In genomic region chr11:116990231-116990630, GRCm38 (mm10) we compare ENCODE assay signal across 13 mouse cellular contexts.
A peak's percentile ranks its signal among the peaks of the same experiment; 100 is the strongest.
DNase-seq lines count a peak whose midpoint lies in the region; ATAC-seq and TF ChIP-seq lines count a peak whose summit lies in the region.
"Had no signal": no experiment of that assay in that cellular context is flagged by ENCODE, and none has a peak within 500 bp of the region (broad histone marks: within the 10 kb centered on the region; RNA-seq: fewer than 3 reads in every experiment).

No protein-coding gene starts in this region.

- TF ChIP-seq CTCF in intestine, postnatal 0 days (IDR thresholded peaks at IDR 0.05; ENCODE audit: low read depth): no peak

- no peak overlapping the region for H3K4me3 ChIP-seq in intestine, embryonic 15.5 days (replicated peaks)
- H3K4me3 ChIP-seq in intestine, postnatal 0 days (ENCODE audit: low read depth, low read length): no peak overlapping the region
- H3K4me3 ChIP-seq in midbrain, embryonic 14.5 days (replicated peaks; ENCODE audit: low read depth, low read length): no peak overlapping the region
- no peak overlapping the region for H3K4me3 ChIP-seq in midbrain, embryonic 16.5 days (ENCODE audit: low read depth, low read length)
- no peak overlapping the region for H3K4me3 ChIP-seq in hindbrain, embryonic 13.5 days
- no peak overlapping the region for H3K4me3 ChIP-seq in heart, embryonic 12.5 days
- H3K4me3 ChIP-seq: myocyte had no signal

- ATAC-seq in intestine, embryonic 15.5 days: peak; percentile 48; the same call in 1 of the 2 replicates
- no peak for ATAC-seq in intestine, postnatal 0 days
- no peak for ATAC-seq in midbrain, embryonic 14.5 days (ENCODE audit: low FRiP score, low TSS enrichment)
- no peak for ATAC-seq in midbrain, embryonic 16.5 days
- ATAC-seq in hindbrain, embryonic 13.5 days (ENCODE audit: low FRiP score): no peak
- no peak for ATAC-seq in heart, embryonic 12.5 days (ENCODE audit: insufficient number of reproducible peaks, low FRiP score)
- ATAC-seq: liver, postnatal 0 days; Patski had no signal

- peak; percentile 42 for DNase-seq in midbrain, embryonic 14.5 days
- DNase-seq in skeletal muscle tissue, adult 2 months (ENCODE audit: low read depth, low spot score): peak; percentile 46
- no peak for DNase-seq in ovary, postnatal 36 days (ENCODE audit: low spot score)
- DNase-seq: adrenal gland, adult 2 months; kidney, adult 8-10 months; liver, postnatal 0 days had no signal

- H3K9me3 ChIP-seq in intestine, embryonic 15.5 days: no peaks in the 10 kb centered on the region
- no peaks in the 10 kb centered on the region for H3K9me3 ChIP-seq in intestine, postnatal 0 days (ENCODE audit: control insufficient read depth)
- H3K9me3 ChIP-seq in midbrain, embryonic 14.5 days (ENCODE audit: control insufficient read depth, low read length): no peaks in the 10 kb centered on the region
- H3K9me3 ChIP-seq in midbrain, embryonic 16.5 days (replicated peaks; ENCODE audit: control insufficient read depth, low read length, poor library complexity, severe bottlenecking): no peaks in the 10 kb centered on the region
- H3K9me3 ChIP-seq in hindbrain, embryonic 13.5 days: no peaks in the 10 kb centered on the region
- H3K9me3 ChIP-seq in heart, embryonic 12.5 days (replicated peaks): no peaks in the 10 kb centered on the region

- H3K4me1 ChIP-seq in intestine, embryonic 15.5 days (replicated peaks): 0 out of 2 replicates have a peak, but pooled peaks cover 9% of the 10 kb centered on the region
- no peaks in the 10 kb centered on the region for H3K4me1 ChIP-seq in intestine, postnatal 0 days (replicated peaks; ENCODE audit: control insufficient read depth, insufficient read depth, low read length)
- H3K4me1 ChIP-seq in midbrain, embryonic 14.5 days (ENCODE audit: control insufficient read depth, insufficient read depth, low read length): peaks cover 17% of the 10 kb centered on the region
- H3K4me1 ChIP-seq in midbrain, embryonic 16.5 days (ENCODE audit: control insufficient read depth, insufficient read depth, low read length): peaks cover 11% of the 10 kb centered on the region; the same call in 1 of the 2 replicates
- H3K4me1 ChIP-seq in hindbrain, embryonic 13.5 days (replicated peaks): peaks cover 51% of the 10 kb centered on the region
- 0 out of 2 replicates have a peak, but pooled peaks cover 3% of the 10 kb centered on the region for H3K4me1 ChIP-seq in heart, embryonic 12.5 days (replicated peaks)

- H3K27ac ChIP-seq in intestine, embryonic 15.5 days: no peak overlapping the region
- no peak overlapping the region for H3K27ac ChIP-seq in intestine, postnatal 0 days (ENCODE audit: low read depth, low read length)
- 0 out of 2 replicates have a peak overlapping the region, but pooled peaks have one; percentile 5 for H3K27ac ChIP-seq in midbrain, embryonic 14.5 days (replicated peaks; ENCODE audit: low read depth, low read length)
- no peak overlapping the region for H3K27ac ChIP-seq in midbrain, embryonic 16.5 days (ENCODE audit: low read length)
- peak overlapping the region; percentile 79 for H3K27ac ChIP-seq in hindbrain, embryonic 13.5 days
- no peak overlapping the region for H3K27ac ChIP-seq in heart, embryonic 12.5 days (ENCODE audit: poor library complexity, severe bottlenecking)

- 60% methylated on average over 7 of the region's 7 CpGs for WGBS in intestine, embryonic 15.5 days
- 55% methylated on average over 7 of the region's 7 CpGs for WGBS in intestine, postnatal 0 days
- WGBS in midbrain, embryonic 14.5 days: 61% methylated on average over 7 of the region's 7 CpGs
- WGBS in midbrain, embryonic 16.5 days: 50% methylated on average over 7 of the region's 7 CpGs
- WGBS in hindbrain, embryonic 13.5 days: 34% methylated on average over 7 of the region's 7 CpGs
- WGBS in heart, embryonic 12.5 days: 83% methylated on average over 7 of the region's 7 CpGs

- H3K9ac ChIP-seq in intestine, embryonic 15.5 days: no peak overlapping the region
- H3K9ac ChIP-seq in intestine, postnatal 0 days (ENCODE audit: low read depth, low read length): no peak overlapping the region
- no peak overlapping the region for H3K9ac ChIP-seq in midbrain, embryonic 14.5 days (replicated peaks; ENCODE audit: low read length)
- H3K9ac ChIP-seq in midbrain, embryonic 16.5 days (ENCODE audit: low read depth, low read length): no peak overlapping the region
- no peak overlapping the region for H3K9ac ChIP-seq in hindbrain, embryonic 13.5 days
- no peak overlapping the region for H3K9ac ChIP-seq in heart, embryonic 12.5 days
- H3K9ac ChIP-seq: liver, postnatal 0 days had no signal

- H3K4me2 ChIP-seq in intestine, embryonic 15.5 days (replicated peaks): no peak overlapping the region
- no peak overlapping the region for H3K4me2 ChIP-seq in intestine, postnatal 0 days (replicated peaks; ENCODE audit: low read depth)
- no peak overlapping the region for H3K4me2 ChIP-seq in midbrain, embryonic 14.5 days (ENCODE audit: low read length)
- H3K4me2 ChIP-seq in midbrain, embryonic 16.5 days (ENCODE audit: low read length): no peak overlapping the region
- no peak overlapping the region for H3K4me2 ChIP-seq in hindbrain, embryonic 13.5 days
- H3K4me2 ChIP-seq in heart, embryonic 12.5 days: no peak overlapping the region

- peaks cover 21% of the 10 kb centered on the region for H3K27me3 ChIP-seq in intestine, embryonic 15.5 days (replicated peaks)
- H3K27me3 ChIP-seq in intestine, postnatal 0 days (replicated peaks; ENCODE audit: control insufficient read depth, insufficient read depth, low read length): peaks cover 18% of the 10 kb centered on the region
- H3K27me3 ChIP-seq in midbrain, embryonic 14.5 days (ENCODE audit: control insufficient read depth, insufficient read depth, low read length): no peaks in the 10 kb centered on the region
- H3K27me3 ChIP-seq in midbrain, embryonic 16.5 days (ENCODE audit: control insufficient read depth, insufficient read depth, low read depth, low read length): no peaks in the 10 kb centered on the region
- H3K27me3 ChIP-seq in hindbrain, embryonic 13.5 days: 0 out of 2 replicates have a peak, but pooled peaks cover 4% of the 10 kb centered on the region
- peaks cover 41% of the 10 kb centered on the region for H3K27me3 ChIP-seq in heart, embryonic 12.5 days (replicated peaks)

- no peaks in the 10 kb centered on the region for H3K36me3 ChIP-seq in intestine, embryonic 15.5 days
- no peaks in the 10 kb centered on the region for H3K36me3 ChIP-seq in intestine, postnatal 0 days (ENCODE audit: control insufficient read depth, insufficient read depth)
- H3K36me3 ChIP-seq in midbrain, embryonic 14.5 days (ENCODE audit: control insufficient read depth, insufficient read depth, low read length): peaks cover 17% of the 10 kb centered on the region
- H3K36me3 ChIP-seq in midbrain, embryonic 16.5 days (ENCODE audit: control insufficient read depth, insufficient read depth, low read length): 0 out of 2 replicates have a peak, but pooled peaks cover 2% of the 10 kb centered on the region
- H3K36me3 ChIP-seq in hindbrain, embryonic 13.5 days: peaks cover 17% of the 10 kb centered on the region
- H3K36me3 ChIP-seq in heart, embryonic 12.5 days: no peaks in the 10 kb centered on the region

Comparison
In these comparisons a context has a peak if more than half of its experiments do, and no peak if none do; other contexts are left out.
1. H3K27ac ChIP-seq: peak in midbrain, embryonic 14.5 days (single experiment) and hindbrain, embryonic 13.5 days (single experiment); none in intestine, embryonic 15.5 days (single experiment), intestine, postnatal 0 days (single experiment), midbrain, embryonic 16.5 days (single experiment) and heart, embryonic 12.5 days (single experiment).